Mouse (Mus musculus) olfactory bulb, adult 2 months (tissue): ENCODE data around the gene Zfp78.

ENCODE experiments used
- CTCF ChIP-seq: fragments of 200-500 bp; IDR thresholded peaks from 2 replicates; pipeline ENCODE4 v1.5.1; 2012; ENCODE audit warnings: low read depth, mild to moderate bottlenecking, low read length, moderate library complexity; ENCODE audit not compliant: insufficient read depth
- POLR2A ChIP-seq: fragments of 200-500 bp; IDR thresholded peaks from 2 replicates; pipeline ENCODE4 v1.6.1; 2012; ENCODE audit warnings: mild to moderate bottlenecking, low read depth, low read length, moderate library complexity; ENCODE audit not compliant: insufficient read depth

- TF ChIP-seq POLR2A, result no peak
- TF ChIP-seq CTCF, result no peak
These were observed 19.0 kb upstream of the Zfp78 start for GRCm38 (mm10) chr7:6344124-6344523.
